Mouse (Mus musculus) adrenal gland, adult 8-10 months (tissue): ENCODE results near the gene Etl4. TPM values are rescaled to one million over a fixed set of nuclear protein-coding genes. Genes with fewer than 3 reads are reported as not detected.
A peak's percentile ranks its signal among the peaks of the same experiment; 100 is the strongest.

Experiments
- DNase-seq: peaks from one replicate; pipeline ENCODE4 v3.0.0; 2022
- total RNA-seq, 4 experiments: library from RNA; stranded (reverse); gene quantifications; 2 replicates each; pipeline ENCODE4 v1.2.4; 2022

Etl4 gene
- total RNA-seq, 4 experiments from 2014 or later: 26.0 to 37.9 (median 31.1) TPM

- DNase-seq: no peak
Measured at GRCm38 (mm10) chr2:20721098-20721497, 811.5 kb downstream of the Etl4 start.

- no peak for DNase-seq
Measured at GRCm38 (mm10) chr2:20722165-20722991, 812.8 kb downstream of the Etl4 start.

GRCm38 (mm10) chr2:20723990-20724745 is 814.6 kb downstream of the Etl4 start:
- DNase-seq: no peak

GRCm38 (mm10) chr2:20726974-20727373 is 817.4 kb downstream of the Etl4 start:
- no peak for DNase-seq

GRCm38 (mm10) chr2:20727752-20728438 is 818.3 kb downstream of the Etl4 start:
- no peak for DNase-seq

- DNase-seq: no peak
Measured at GRCm38 (mm10) chr2:20735444-20735843, 825.9 kb downstream of the Etl4 start.

GRCm38 (mm10) chr2:20736324-20737015 is 826.9 kb downstream of the Etl4 start:
- DNase-seq: no peak

GRCm38 (mm10) chr2:20737112-20737808 is 827.7 kb downstream of the Etl4 start:
- DNase-seq: peak; percentile 27

GRCm38 (mm10) chr2:20737837-20738236 is 828.3 kb downstream of the Etl4 start:
- no peak for DNase-seq

GRCm38 (mm10) chr2:20747723-20748122 is 838.1 kb downstream of the Etl4 start:
- no peak for DNase-seq

GRCm38 (mm10) chr2:20748481-20748880 is 838.9 kb downstream of the Etl4 start:
- DNase-seq: no peak

- no peak for DNase-seq
Measured at GRCm38 (mm10) chr2:20749687-20750086, 840.1 kb downstream of the Etl4 start.

- DNase-seq: no peak
Measured at GRCm38 (mm10) chr2:20753282-20754110, 843.9 kb downstream of the Etl4 start.

- no peak for DNase-seq
Measured at GRCm38 (mm10) chr2:20756964-20757363, 847.4 kb downstream of the Etl4 start.

- DNase-seq: no peak
Measured at GRCm38 (mm10) chr2:20759045-20759662, 849.6 kb downstream of the Etl4 start.

GRCm38 (mm10) chr2:20761320-20761719 is 851.7 kb downstream of the Etl4 start:
- DNase-seq: no peak

GRCm38 (mm10) chr2:20761751-20762150 is 852.2 kb downstream of the Etl4 start:
- DNase-seq: no peak

GRCm38 (mm10) chr2:20763511-20764212 is 854.1 kb downstream of the Etl4 start:
- no peak for DNase-seq

- no peak for DNase-seq
Measured at GRCm38 (mm10) chr2:20764566-20765090, 855.0 kb downstream of the Etl4 start.
